Mouse (Mus musculus): ENCODE data around the gene Ccl17. TPM values are rescaled to one million over a fixed set of nuclear protein-coding genes. Genes with fewer than 3 reads are reported as not detected.

Ccl17 gene
- polyA plus RNA-seq, 1 experiment from 2014 or later, result 1.2 TPM

DNA sequence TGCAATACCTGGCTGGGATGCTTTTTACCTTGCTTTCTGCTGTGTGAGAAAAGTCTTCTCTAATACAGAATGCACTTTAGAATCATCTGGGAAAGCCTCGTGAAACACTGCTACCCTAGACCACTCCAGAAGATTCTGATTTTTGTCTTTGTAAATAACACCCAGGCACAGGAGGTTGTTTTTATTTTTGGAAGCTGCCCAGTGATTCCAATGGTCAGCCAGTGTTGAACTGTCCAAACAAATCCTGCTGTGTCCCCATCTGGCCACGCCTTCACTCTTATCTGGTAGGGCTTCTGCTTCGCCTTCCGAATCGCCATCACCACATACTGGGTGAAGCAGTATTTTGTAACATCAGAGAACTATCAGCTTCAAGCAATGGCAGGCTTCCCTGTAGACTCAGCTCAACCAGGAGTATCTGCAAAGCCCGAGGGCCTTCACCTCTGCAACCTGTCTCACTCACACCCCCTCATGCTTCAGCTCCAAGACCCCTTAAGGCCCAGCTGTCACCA, 9.5 kb downstream of the Ccl17 start:
- 81% methylated on average over 6 of the region's 6 CpGs for WGBS
- Histone ChIP-seq H3K9me3 (replicated peaks; ENCODE audit: low read length) (no peaks in the 10 kb centered on the region), H3K4me3 (replicated peaks; ENCODE audit: low read depth, low read length) (no peak overlapping the region), H3K27me3 (ENCODE audit: insufficient read depth, low read length) (no peaks in the 10 kb centered on the region), H3K9ac (ENCODE audit: low read depth, low read length) (0 out of 2 replicates have a peak overlapping the region, but pooled peaks have one; percentile 9), H3K4me2 (ENCODE audit: low read length) (no peak overlapping the region), H3K4me1 (replicated peaks; ENCODE audit: insufficient read depth, low read length) (no peaks in the 10 kb centered on the region), H3K36me3 (ENCODE audit: insufficient read depth, low read length) (0 out of 2 replicates have a peak, but pooled peaks cover 12% of the 10 kb centered on the region), H3K27ac (no peak overlapping the region)
- ATAC-seq (replicated peaks; ENCODE audit: low FRiP score, low read depth) (no peak), DNase-seq (ENCODE audit: low spot score) (no peak)
- TF ChIP-seq CTCF (IDR thresholded peaks at IDR 0.05; ENCODE audit: low read depth), result no peak

- DNase-seq (ENCODE audit: low spot score) (no peak), ATAC-seq (replicated peaks; ENCODE audit: low FRiP score, low read depth) (no peak)
- Histone ChIP-seq H3K4me3 (replicated peaks; ENCODE audit: low read depth, low read length) (no peak overlapping the region), H3K9ac (ENCODE audit: low read depth, low read length) (no peak overlapping the region), H3K4me2 (ENCODE audit: low read length) (no peak overlapping the region), H3K4me1 (replicated peaks; ENCODE audit: insufficient read depth, low read length) (no peaks in the 10 kb centered on the region), H3K27me3 (ENCODE audit: insufficient read depth, low read length) (no peaks in the 10 kb centered on the region), H3K27ac (no peak overlapping the region), H3K36me3 (ENCODE audit: insufficient read depth, low read length) (0 out of 2 replicates have a peak, but pooled peaks cover 18% of the 10 kb centered on the region), H3K9me3 (replicated peaks; ENCODE audit: low read length) (no peaks in the 10 kb centered on the region)
- 75% methylated on average over 7 of the region's 7 CpGs for WGBS
- TF ChIP-seq CTCF (IDR thresholded peaks at IDR 0.05; ENCODE audit: low read depth), result no peak
Measured at GRCm38 (mm10) chr8:94820553-94820952, 10.3 kb downstream of the Ccl17 start.

- Histone ChIP-seq H3K9ac (ENCODE audit: low read depth, low read length) (no peak overlapping the region), H3K27ac (0 out of 2 replicates have a peak overlapping the region, but pooled peaks have one; percentile 31), H3K4me3 (replicated peaks; ENCODE audit: low read depth, low read length) (no peak overlapping the region), H3K9me3 (replicated peaks; ENCODE audit: low read length) (no peaks in the 10 kb centered on the region), H3K4me1 (replicated peaks; ENCODE audit: insufficient read depth, low read length) (no peaks in the 10 kb centered on the region), H3K4me2 (ENCODE audit: low read length) (no peak overlapping the region), H3K36me3 (ENCODE audit: insufficient read depth, low read length) (peaks cover 21% of the 10 kb centered on the region; the same call in 1 of the 2 replicates), H3K27me3 (ENCODE audit: insufficient read depth, low read length) (no peaks in the 10 kb centered on the region)
- ATAC-seq (replicated peaks; ENCODE audit: low FRiP score, low read depth) (no peak), DNase-seq (ENCODE audit: low spot score) (no peak)
- WGBS, result 95% methylated on average over 2 of the region's 2 CpGs
- TF ChIP-seq CTCF (IDR thresholded peaks at IDR 0.05; ENCODE audit: low read depth), result no peak
Measured at GRCm38 (mm10) chr8:94821381-94821780, 11.1 kb downstream of the Ccl17 start.

- peak; percentile 70 for ATAC-seq (replicated peaks; ENCODE audit: low FRiP score, low read depth)
- peak; percentile 91 for DNase-seq (ENCODE audit: low spot score)
- Histone ChIP-seq H3K4me3 (replicated peaks; ENCODE audit: low read depth, low read length) (no peak overlapping the region), H3K9me3 (replicated peaks; ENCODE audit: low read length) (no peaks in the 10 kb centered on the region), H3K4me2 (ENCODE audit: low read length) (peak overlapping the region; percentile 18; the same call in 1 of the 2 replicates), H3K4me1 (replicated peaks; ENCODE audit: insufficient read depth, low read length) (no peaks in the 10 kb centered on the region), H3K9ac (ENCODE audit: low read depth, low read length) (no peak overlapping the region), H3K27me3 (ENCODE audit: insufficient read depth, low read length) (no peaks in the 10 kb centered on the region), H3K27ac (no peak overlapping the region), H3K36me3 (ENCODE audit: insufficient read depth, low read length) (peaks cover 26% of the 10 kb centered on the region; the same call in 1 of the 2 replicates)
- peak; percentile 86 for TF ChIP-seq CTCF (IDR thresholded peaks at IDR 0.05; ENCODE audit: low read depth)
- WGBS, result 51% methylated on average over 23 of the region's 23 CpGs
Measured at GRCm38 (mm10) chr8:94822637-94823560, 12.6 kb downstream of the Ccl17 start.

GRCm38 (mm10) chr8:94825170-94825569, 14.9 kb downstream of the Ccl17 start:
- no peak overlapping the region for H3K4me2 ChIP-seq (ENCODE audit: low read length)
- no peak for ATAC-seq (replicated peaks; ENCODE audit: low FRiP score, low read depth)
- no peaks in the 10 kb centered on the region for H3K9me3 ChIP-seq (replicated peaks; ENCODE audit: low read length)
- H3K27ac ChIP-seq, result no peak overlapping the region
- H3K27me3 ChIP-seq (ENCODE audit: insufficient read depth, low read length), result no peaks in the 10 kb centered on the region
- DNase-seq (ENCODE audit: low spot score), result no peak
- no peak overlapping the region for H3K4me3 ChIP-seq (replicated peaks; ENCODE audit: low read depth, low read length)
- H3K36me3 ChIP-seq (ENCODE audit: insufficient read depth, low read length), result peaks cover 30% of the 10 kb centered on the region; the same call in 1 of the 2 replicates
- no peak overlapping the region for H3K9ac ChIP-seq (ENCODE audit: low read depth, low read length)
- WGBS, result 92% methylated on average over 6 of the region's 6 CpGs
- no peak for TF ChIP-seq CTCF (IDR thresholded peaks at IDR 0.05; ENCODE audit: low read depth)
- H3K4me1 ChIP-seq (replicated peaks; ENCODE audit: insufficient read depth, low read length), result no peaks in the 10 kb centered on the region

DNA sequence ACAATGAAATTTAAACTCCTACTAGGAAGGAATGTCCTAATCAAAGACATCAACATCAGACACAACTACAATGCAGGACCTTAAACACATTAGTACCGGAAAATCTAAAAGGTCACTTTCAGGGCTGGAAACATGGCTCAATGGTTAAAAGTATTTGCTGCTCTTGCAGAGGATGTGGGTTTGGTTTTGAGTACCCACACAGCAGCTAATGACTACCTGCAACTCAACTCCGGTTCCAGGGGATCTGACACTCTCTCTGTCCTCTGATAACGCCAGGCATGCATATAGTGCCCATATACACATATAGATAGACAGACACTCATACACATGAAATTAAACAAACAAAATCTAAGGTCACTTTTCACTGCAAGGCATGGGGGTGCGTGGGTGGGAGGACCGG, 16.0 kb downstream of the Ccl17 start:
- Histone ChIP-seq H3K27me3 (ENCODE audit: insufficient read depth, low read length) (no peaks in the 10 kb centered on the region), H3K4me3 (replicated peaks; ENCODE audit: low read depth, low read length) (no peak overlapping the region), H3K4me1 (replicated peaks; ENCODE audit: insufficient read depth, low read length) (no peaks in the 10 kb centered on the region), H3K36me3 (ENCODE audit: insufficient read depth, low read length) (peaks cover 31% of the 10 kb centered on the region; the same call in 1 of the 2 replicates), H3K9ac (ENCODE audit: low read depth, low read length) (no peak overlapping the region), H3K4me2 (ENCODE audit: low read length) (no peak overlapping the region), H3K27ac (no peak overlapping the region), H3K9me3 (replicated peaks; ENCODE audit: low read length) (no peaks in the 10 kb centered on the region)
- DNase-seq (ENCODE audit: low spot score), result no peak
- no peak for TF ChIP-seq CTCF (IDR thresholded peaks at IDR 0.05; ENCODE audit: low read depth)
- 90% methylated on average over 5 of the region's 5 CpGs for WGBS
- no peak for ATAC-seq (replicated peaks; ENCODE audit: low FRiP score, low read depth)
